Mouse (Mus musculus): ENCODE measurements around the gene Scel. TPM values are rescaled to one million over a fixed set of nuclear protein-coding genes. Genes with fewer than 3 reads are reported as not detected.

The Scel gene
- polyA plus RNA-seq, 1 experiment: not detected

GRCm38 (mm10) chr14:103499060-103499459 lies 14.1 kb upstream of the Scel start:
- TF ChIP-seq GATA1 (IDR thresholded peaks at IDR 0.05; ENCODE audit: low read length): no peak

GRCm38 (mm10) chr14:103500309-103500708 lies 12.8 kb upstream of the Scel start:
- TF ChIP-seq GATA1 (IDR thresholded peaks at IDR 0.05; ENCODE audit: low read length): no peak

GRCm38 (mm10) chr14:103500941-103501340 lies 12.2 kb upstream of the Scel start:
- no peak for TF ChIP-seq GATA1 (IDR thresholded peaks at IDR 0.05; ENCODE audit: low read length)

GRCm38 (mm10) chr14:103504514-103504913 lies 8.6 kb upstream of the Scel start:
- no peak for TF ChIP-seq GATA1 (IDR thresholded peaks at IDR 0.05; ENCODE audit: low read length)

GRCm38 (mm10) chr14:103509544-103509943 lies 3.6 kb upstream of the Scel start:
- no peak for TF ChIP-seq GATA1 (IDR thresholded peaks at IDR 0.05; ENCODE audit: low read length)

- no peak for TF ChIP-seq GATA1 (IDR thresholded peaks at IDR 0.05; ENCODE audit: low read length)
Measured at GRCm38 (mm10) chr14:103513473-103513811, 300 bp downstream of the Scel start.

- TF ChIP-seq GATA1 (IDR thresholded peaks at IDR 0.05; ENCODE audit: low read length): no peak
Measured at GRCm38 (mm10) chr14:103515419-103515818, 2.3 kb downstream of the Scel start.

- TF ChIP-seq GATA1 (IDR thresholded peaks at IDR 0.05; ENCODE audit: low read length): no peak
Measured at GRCm38 (mm10) chr14:103526286-103526685, 13.1 kb downstream of the Scel start.

GRCm38 (mm10) chr14:103529733-103530367 lies 16.7 kb downstream of the Scel start:
- no peak for TF ChIP-seq GATA1 (IDR thresholded peaks at IDR 0.05; ENCODE audit: low read length)

- no peak for TF ChIP-seq GATA1 (IDR thresholded peaks at IDR 0.05; ENCODE audit: low read length)
Measured at GRCm38 (mm10) chr14:103531722-103532341, 18.7 kb downstream of the Scel start.

GRCm38 (mm10) chr14:103535511-103536024 lies 22.4 kb downstream of the Scel start:
- no peak for TF ChIP-seq GATA1 (IDR thresholded peaks at IDR 0.05; ENCODE audit: low read length)

- TF ChIP-seq GATA1 (IDR thresholded peaks at IDR 0.05; ENCODE audit: low read length): no peak
Measured at GRCm38 (mm10) chr14:103536334-103536733, 23.2 kb downstream of the Scel start.

GRCm38 (mm10) chr14:103537355-103538056 lies 24.4 kb downstream of the Scel start:
- no peak for TF ChIP-seq GATA1 (IDR thresholded peaks at IDR 0.05; ENCODE audit: low read length)

GRCm38 (mm10) chr14:103539796-103540195 lies 26.7 kb downstream of the Scel start:
- TF ChIP-seq GATA1 (IDR thresholded peaks at IDR 0.05; ENCODE audit: low read length): no peak

- no peak for TF ChIP-seq GATA1 (IDR thresholded peaks at IDR 0.05; ENCODE audit: low read length)
Measured at GRCm38 (mm10) chr14:103541679-103542078, 28.5 kb downstream of the Scel start.

- no peak for TF ChIP-seq GATA1 (IDR thresholded peaks at IDR 0.05; ENCODE audit: low read length)
Measured at GRCm38 (mm10) chr14:103543304-103544079, 30.4 kb downstream of the Scel start.
